Mouse (Mus musculus): Measurements from ENCODE around the gene Klk1b4. TPM values are rescaled to one million over a fixed set of nuclear protein-coding genes. Genes with fewer than 3 reads are reported as not detected.
"Not testable (repeated sequence)": the region's sequence is repeated elsewhere in the genome, so short reads cannot be mapped to it uniquely, and the experiment has no call there.

The Klk1b4 gene
- total RNA-seq (2022) = not detected

DNA sequence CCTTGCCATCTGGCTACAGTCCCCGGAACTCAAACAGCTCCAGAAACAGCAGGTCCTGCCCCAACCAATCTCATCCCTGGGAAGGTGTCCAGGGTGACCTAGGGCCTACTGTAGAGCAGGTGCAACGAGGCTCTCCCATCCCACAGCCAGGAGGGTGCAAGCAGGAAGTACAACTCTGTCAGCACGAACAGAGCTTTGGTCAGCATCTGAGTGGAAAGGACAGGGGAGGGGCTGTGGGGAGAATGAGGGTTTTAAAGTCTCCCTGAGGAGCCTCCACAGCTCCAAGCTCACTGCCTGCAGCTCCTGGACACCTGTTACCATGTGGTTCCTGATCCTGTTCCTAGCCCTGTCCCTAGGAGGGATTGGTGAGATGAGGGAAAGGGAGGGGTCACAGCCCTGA lies at the start of gene Klk1b4:
Gene Klk1b4 (plus strand): TSS at position 301 of the 400 bp plus-strand sequence.
- not testable (repeated sequence) for DNase-seq (ENCODE audit: low spot score in 2 of 2)

DNA sequence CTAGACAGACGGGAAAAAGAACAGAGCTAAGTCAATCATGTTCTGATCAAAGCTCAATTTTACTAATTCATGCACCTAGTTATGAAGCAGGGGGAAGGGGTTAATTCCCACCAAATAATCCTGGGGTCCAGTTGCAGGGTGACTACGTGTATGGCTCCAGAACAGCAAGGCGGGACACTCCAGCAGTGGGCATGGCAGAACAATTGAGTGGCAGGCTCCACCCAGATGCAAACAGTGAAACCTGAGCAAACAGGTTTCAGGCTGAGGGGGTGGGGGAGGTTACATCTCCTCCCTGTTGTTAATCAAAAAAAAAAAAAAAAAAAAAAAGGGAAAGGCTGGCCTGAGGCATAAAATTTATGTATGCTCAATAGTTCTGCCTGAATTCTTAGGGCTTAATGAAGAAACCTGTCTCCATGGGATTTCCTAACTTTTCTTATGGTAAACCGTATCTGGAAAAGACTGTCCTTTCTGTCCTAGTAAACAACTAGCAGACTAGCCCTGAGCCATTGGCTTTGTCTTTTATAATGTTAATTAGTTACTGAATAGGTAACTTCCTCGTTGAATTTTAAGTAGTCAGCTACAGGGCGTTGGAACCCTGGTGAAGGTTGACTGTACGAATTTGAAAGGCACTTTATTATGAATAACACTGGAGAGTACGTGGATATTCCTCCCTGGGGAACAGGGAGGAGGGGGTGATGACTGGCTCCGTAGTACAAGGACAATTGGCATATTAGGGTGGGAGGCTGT lies 27.8 kb upstream of the Klk1b4 start:
- no peak for DNase-seq (ENCODE audit: low spot score in 2 of 2)

DNA sequence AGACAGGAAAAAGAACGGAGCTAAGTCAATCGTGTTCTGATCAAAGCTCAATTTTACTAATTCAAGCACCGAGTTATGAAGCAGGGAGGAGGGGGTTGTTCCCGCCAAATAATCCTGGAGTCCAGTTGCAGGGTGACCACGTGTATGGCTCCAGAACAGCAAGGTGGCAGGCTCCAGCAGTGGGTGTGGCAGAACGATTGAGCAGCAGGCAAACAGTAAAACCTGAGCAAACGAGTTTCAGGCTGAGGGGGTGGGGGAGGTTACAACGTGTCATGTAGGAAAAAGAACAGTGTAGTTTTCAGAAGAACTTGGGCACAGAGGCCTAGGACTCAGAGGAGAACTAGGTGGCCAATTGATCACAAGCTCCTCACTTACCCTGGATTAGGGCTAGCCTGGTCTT lies 20.7 kb upstream of the Klk1b4 start:
- not testable (repeated sequence) for DNase-seq (ENCODE audit: low spot score in 2 of 2)

DNA sequence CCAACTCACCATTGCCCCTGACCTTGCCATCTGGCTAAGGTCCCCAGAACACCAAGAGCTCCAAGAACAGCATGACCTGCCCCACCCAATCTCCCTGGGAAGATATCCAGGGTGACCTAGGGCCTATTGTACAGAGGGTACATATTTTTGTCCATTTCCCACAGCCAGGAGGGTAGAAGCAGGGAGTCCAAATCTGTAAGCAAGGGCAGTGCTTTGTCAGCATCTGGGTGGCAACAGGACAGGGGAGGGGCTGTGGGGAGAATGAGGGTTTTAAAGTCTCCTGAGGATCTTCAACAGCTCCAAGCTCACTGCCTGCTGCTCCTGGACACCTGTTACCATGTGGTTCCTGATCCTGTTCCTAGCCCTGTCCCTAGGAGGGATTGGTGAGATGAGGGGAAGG lies 19.3 kb upstream of the Klk1b4 start, which contains the start of gene Klk1b24:
Gene Klk1b24 (plus strand): TSS at position 301 of the 400 bp plus-strand sequence.
- not testable (repeated sequence) for DNase-seq (ENCODE audit: low spot score in 2 of 2)

DNA sequence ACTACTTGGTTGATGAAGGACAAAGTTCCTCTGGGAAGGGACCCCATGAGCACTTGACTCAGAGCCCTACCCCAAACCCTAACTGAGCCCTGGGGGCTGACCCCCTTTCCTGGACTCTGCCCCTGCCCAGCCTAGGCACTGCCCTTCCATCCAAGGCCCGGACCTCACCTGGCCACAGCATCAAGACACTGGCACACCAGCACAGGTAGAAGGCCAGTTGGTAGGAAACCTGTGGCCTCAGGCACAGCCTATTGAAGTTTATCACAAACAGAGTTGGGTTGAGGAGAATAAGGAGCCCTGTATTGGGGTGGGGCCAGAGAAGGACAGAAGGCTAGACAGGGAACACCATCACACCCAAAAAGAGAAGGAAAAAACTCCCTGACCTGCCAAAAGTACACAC lies 13.8 kb upstream of the Klk1b4 start:
- DNase-seq (ENCODE audit: low spot score in 2 of 2) = not testable (repeated sequence)

DNA sequence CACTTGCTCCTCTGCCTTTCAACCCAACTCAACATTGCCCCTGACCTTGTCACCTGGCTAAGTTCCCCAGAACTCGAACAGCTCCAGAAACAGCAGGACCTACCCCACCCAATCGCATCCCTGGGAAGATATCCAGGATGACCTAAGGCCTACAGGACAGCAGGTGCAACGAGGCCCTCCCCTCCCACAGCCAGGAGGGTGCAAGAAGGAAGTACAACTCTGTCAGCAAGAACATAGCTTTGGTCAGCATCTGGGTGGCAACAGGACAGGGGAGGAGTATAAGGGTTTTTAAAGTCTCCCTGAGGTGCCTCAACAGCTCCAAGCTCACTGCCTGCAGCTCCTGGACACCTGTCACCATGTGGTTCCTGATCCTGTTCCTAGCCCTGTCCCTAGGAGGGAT lies 9.3 kb upstream of the Klk1b4 start, which contains the start of gene Klk1b3:
Gene Klk1b3 (plus strand): TSS at position 301 of the 400 bp plus-strand sequence.
- DNase-seq (ENCODE audit: low spot score in 2 of 2) = no peak

DNA sequence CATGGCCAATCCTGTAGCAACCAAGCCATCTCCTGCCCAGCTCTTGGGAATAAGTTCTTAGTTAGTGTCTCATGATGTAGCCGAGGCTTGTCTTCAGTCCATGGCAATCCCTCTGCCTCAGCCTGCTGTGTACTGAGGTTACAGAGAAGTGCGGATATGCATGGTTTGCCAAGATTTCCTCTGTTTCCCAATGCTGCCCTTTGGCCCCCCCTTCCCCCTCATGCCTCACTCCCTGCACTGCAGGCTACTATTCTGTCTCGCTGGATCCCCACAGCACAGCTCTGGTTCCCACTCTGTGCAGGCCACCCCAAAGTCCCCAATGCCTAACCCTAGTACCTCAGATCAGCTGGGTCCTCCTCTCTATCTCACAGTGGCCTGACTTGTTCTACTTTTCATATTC lies 1.1 kb downstream of the Klk1b4 start:
- no peak for DNase-seq (ENCODE audit: low spot score in 2 of 2)

DNA sequence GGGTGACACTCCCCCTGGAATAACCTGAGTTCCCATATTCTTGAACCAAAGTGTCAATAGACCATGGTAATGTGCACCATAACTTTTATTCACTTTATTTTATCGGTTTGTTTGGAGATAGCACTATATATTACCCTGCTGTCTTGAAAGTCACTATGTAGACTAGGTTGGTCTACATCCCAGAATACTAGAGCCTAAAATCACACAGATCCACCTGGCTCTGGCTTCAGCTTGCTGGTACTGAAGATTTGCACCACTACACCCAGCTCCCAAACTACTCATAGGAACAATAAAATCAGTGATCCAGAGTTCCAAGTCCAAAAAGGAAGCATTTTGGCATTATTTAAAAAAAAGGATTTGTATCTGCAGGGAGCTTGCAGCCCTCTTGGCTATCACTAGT lies 8.4 kb downstream of the Klk1b4 start, which contains the start of gene Klk1b5:
Gene Klk1b5 (plus strand): TSS at position 301 of the 400 bp plus-strand sequence.
- no peak for DNase-seq (ENCODE audit: low spot score in 2 of 2)

DNA sequence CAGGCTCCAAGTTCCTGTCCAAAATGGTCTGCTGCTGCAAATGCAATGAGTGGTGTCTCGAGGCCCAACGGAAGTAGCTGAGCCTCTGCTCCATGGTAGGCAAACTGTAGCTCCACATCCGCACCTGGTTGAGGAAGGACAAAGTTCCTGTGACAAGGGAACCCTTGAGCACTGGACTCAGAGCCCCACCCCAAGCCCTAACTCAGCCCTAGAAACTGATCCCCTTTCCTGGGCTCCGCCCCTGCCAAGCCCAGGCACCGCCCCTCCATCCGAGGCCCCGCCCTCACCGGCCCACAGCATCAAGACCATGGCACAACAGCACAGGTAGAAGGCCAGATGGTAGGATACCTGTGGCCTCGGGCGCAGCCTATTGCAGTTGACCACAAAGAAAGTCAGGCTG lies 14.4 kb downstream of the Klk1b4 start:
- DNase-seq (ENCODE audit: low spot score in 2 of 2) = not testable (repeated sequence)

DNA sequence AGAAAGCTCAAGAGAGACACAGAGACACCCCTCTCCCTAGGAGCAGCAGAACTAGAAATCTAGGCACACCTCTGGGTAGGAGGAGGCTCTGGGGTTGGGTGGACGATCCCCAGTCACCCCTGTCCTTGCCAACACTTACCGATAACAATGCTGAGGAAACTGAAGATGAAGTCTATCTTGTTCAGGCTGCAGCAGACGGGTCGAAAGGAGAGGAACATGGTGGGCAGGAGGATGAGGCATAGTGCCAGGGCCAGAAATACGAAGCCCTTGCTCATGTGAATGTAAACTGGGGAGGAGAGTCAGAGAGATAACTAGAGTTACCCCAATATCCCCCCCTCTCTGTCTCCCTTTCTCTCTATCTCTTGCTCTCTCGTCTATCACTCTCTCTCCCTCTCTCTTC lies 15.1 kb downstream of the Klk1b4 start:
- DNase-seq (ENCODE audit: low spot score in 2 of 2) = not testable (repeated sequence)

DNA sequence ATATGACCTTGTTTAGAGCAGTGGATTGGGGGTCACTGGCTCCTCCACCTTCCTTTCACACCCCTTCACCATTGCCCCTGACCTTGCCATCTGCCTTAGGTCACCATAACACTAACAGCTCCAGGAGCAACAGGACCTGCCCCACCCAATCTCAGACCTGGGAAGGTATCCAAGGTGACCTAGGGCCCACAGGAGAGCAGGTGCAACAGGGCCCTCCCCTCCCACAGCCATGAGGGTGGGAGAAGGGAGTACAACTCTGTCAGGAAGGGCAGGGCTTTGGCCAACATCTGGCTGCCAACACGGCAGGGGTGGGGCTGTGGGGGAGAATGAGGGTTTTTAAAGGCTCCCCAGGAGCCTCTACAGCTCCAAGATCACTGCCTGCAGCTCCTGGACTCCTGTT lies 17.8 kb downstream of the Klk1b4 start, which contains the start of gene Klk1:
Gene Klk1 (plus strand): TSS at position 285 of the 400 bp plus-strand sequence.
- no peak for DNase-seq (ENCODE audit: low spot score in 2 of 2)

DNA sequence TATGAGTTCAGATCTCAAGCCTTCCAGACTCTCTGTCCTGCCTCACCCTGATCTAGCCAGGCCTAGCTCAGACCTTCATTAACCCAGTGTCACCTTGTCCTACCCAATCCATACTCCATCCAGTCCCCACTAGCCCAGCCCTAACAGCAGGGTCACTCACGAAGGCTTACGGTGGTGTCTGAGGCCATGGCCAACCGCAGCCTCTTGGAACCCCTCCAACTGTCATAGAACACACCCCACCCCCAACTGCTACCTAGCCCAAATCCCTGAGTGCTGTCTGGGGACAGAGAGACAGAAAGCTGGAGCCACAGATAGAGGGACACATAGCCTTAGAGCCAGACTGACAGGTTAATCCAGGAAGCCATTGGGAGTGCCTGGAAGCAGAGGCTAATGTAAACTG lies 28.7 kb downstream of the Klk1b4 start, which contains the start of gene Gm36864:
Gene Gm36864 (plus strand): TSS at position 269 of the 400 bp plus-strand sequence.
- DNase-seq (ENCODE audit: low spot score in 2 of 2) = no peak

DNA sequence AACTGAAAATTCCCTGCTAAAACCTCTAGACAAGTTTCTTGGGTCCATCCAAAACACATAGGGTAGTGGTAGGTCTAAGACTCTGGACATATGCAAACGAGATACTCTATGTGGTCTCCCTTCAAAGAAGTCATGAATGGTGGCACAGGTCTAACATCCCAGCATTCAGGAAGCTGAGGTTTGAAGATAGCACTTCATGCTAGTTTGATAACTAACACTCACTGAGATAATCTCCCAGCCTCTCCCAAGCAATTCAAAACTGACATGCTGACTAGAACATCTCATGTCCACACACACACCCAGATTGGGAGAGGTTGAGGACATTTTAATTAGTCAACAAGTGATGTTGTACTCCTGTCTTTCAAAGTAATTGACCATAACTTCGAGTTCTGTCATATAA lies 32.7 kb downstream of the Klk1b4 start:
- DNase-seq (ENCODE audit: low spot score in 2 of 2) = no peak

DNA sequence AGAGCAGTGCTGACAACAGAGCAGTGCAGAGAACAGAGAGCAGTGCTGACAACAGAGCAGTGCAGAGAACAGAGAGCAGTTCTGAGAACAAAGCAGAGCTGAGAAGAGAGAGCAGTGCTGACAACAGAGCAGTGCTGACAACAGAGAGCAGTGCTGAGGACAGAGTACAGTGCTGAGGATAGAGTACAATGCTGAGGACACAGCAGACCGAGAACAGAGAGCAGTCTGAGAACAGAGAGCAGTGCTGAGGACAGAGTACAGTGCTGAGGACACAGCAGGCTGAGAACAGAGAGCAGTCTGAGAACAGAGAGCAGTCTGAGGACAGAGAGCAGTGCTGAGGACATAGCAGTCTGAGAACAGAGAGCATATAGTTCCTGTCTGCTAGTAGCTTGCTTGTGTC lies 33.5 kb downstream of the Klk1b4 start:
- no peak for DNase-seq (ENCODE audit: low spot score in 2 of 2)

DNA sequence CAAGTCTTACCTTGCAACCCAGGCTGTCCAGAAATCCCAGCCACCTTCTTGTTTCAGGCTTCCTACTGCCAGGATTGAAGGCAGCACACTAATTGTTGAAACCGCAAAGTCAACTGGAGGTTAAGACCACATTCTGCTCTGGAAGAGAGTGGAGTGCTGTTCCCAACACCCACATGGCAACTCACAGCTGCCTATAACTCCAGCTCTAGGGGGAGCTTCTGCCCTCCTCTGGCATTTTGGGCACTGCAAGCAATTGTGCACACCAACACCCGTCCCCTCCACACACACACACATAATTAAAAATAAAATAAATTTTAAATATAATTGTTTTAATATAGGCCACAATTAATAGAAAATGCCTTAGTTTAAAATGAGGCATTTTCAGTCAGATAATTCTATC lies 33.9 kb downstream of the Klk1b4 start:
- DNase-seq (ENCODE audit: low spot score in 2 of 2) = no peak

DNA sequence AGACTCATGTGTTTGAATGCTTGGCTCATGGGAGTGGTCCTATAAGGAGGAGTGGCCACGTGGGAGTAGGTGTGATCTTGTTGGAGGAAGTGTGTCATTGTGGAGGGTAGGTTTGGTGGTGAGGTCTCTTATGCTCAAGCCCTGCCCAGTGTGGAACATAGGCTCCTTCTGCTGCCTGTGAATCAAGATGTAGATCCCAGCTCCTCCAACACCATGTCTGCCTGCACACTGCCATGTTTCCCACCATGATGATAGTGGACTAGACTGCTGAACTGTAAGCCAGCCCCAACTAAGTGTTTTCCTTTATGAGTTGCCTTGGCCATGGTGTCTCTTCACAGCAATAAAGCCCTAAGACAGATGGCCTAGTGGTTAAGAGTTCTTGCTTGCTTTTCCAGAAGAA lies 36.8 kb downstream of the Klk1b4 start:
- DNase-seq (ENCODE audit: low spot score in 2 of 2) = no peak

DNA sequence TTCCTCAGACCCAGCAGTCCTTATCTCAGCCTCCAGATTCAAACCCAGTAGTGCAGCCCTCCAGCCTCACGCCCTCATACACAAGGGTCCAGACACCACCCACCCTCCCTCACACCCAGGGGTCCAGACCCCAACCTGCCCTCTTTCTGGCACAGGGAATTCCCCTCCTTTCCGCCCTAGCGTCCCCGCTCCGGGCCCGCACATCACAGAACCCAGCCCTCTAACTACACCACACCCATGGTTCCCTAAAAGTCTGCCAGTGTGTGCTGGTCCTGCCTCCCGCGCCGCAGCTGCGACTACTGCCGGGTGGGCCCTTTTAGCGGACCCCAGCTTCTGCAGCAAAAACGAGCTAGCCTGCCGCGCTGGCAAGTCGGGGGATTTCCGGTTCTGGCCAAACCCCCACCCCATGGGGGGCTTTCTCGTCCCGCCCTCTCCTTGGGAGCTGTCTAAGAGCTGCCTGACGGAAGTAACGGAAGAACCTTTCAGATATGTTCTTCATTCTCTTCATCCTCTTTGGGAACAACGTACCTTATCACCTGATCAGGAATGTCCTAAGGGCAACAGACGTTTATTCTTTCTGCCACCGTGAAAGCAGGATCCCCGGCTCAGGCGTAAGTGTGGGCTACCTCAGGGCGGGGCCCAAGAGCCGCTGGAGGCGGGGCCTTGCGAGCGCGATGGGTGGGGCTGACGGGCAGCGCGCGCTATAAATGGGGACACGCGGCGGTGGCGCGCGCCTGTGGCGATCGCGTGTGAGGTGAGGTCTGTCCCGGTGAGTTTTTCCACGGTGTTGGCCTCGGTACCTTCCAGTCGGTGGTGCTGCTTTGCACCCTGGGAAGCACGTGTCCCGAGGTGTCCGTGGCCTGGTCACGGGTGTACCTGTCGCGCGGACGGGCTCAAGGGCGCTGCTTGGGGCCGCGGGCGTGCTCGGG lies 39.1 kb downstream of the Klk1b4 start, which contains the start of the genes 1700028J19Rik and 2410002F23Rik:
Gene 1700028J19Rik (minus strand): TSS at position 641 of the 929 bp plus-strand sequence.
Gene 2410002F23Rik (plus strand): TSS at position 668 of the 929 bp plus-strand sequence.
- peak; percentile 86 to 92 for DNase-seq (ENCODE audit: low spot score in 2 of 2)

DNA sequence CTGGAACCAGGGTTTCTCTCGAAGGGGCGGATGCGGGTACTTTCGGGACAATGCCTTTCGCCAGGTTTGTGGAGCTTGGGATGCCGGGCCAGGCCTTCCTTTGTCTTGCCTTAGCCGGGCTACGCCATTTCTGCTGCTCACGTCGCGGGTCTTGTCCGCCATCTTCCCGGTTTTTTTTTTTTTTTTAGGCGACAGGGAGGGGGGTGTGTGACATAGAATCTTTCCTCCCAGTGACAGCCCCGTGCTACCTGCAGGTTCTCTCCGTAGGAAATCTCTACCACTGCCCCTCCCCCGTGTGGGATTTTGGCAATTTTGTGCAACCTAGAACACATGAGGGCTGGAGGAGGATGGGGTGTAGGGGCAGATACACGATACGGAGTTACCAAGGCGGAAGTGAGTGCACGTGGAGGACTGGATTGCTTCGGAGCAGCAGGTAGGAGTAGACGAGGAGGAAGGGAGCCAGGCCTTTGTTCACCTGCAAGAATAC lies 39.8 kb downstream of the Klk1b4 start:
- peak in 1 of 2 experiments; percentile 52 for DNase-seq (ENCODE audit: low spot score in 2 of 2)

DNA sequence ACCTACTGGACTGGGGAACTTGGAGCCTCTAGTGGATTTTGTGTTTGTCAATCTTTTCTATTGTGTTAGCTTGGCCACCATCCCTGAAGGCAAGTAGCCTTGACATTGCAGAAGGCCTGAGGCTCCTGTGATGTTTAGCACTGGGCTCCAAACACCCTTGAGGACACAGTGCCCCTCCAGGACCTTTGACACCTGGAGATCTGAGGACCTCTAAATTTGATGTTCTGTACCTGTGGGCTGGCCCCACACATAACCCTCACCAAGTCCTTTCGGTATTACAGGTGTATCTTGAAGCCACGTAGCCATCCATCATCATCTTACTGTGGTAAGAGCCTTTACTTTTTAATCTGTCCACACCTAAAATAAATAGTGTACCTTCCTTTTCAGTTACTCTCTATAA lies 40.7 kb downstream of the Klk1b4 start:
- DNase-seq (ENCODE audit: low spot score in 2 of 2) = no peak

DNA sequence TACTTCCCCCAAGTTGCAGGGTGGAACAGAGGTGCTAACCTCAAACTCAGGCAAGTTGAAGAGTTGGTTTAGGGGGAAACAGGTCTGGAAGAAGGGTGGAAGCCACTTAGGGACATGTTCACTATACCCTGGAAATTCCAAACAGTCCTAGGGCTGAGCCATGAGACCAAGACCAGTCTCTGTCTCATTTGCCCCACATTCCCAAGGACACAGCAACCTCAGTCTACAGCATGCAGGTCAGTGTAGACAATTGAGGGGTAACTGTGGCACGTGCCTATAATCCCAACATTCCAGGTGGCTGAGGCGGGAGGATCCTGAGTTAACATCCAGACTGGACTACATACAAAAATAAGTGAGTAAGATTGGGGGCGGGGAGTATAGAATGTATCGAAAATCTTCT lies 42.0 kb downstream of the Klk1b4 start:
- no peak for DNase-seq (ENCODE audit: low spot score in 2 of 2)

DNA sequence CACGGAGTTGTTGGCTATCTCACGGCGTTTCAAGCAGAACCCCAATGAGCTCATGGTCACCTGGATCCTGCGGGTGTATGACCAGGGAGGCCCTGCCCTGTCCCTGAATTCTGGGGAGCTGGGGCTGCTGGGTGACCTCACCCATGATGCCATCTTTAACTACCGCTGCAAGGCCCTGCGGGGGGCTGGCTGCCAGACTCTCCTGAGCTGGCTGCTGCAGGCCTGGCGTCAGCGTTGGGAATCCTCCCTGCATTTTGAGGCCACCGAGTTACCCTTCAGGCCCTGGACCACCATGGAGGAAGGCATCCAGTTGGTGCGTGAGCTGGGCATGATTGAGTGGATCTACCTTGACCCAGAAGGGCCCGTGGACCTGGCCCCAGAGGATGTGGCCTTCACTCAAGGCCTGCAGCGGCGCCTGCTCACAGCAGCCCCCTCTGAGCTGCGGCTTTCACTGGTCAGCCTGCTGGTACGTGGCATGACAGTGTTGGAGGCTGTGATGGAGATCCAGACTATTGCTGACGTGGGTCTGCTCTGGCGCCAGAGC lies 43.6 kb downstream of the Klk1b4 start:
- not testable (repeated sequence) for DNase-seq (ENCODE audit: low spot score in 2 of 2)
